Mouse (Mus musculus) CH12.LX (cell line): ENCODE measurements around the gene Atp8b3. TPM values are rescaled to one million over a fixed set of nuclear protein-coding genes. Genes with fewer than 3 reads are reported as not detected.
A peak's percentile ranks its signal among the peaks of the same experiment; 100 is the strongest.

Experiments
- DNase-seq: peaks from one replicate; pipeline ENCODE4 v3.0.0-alpha.2; 2013; ENCODE audit errors: extremely low read depth
- H3K27ac ChIP-seq: 2 replicates; pipeline ENCODE4 v1.5.1; 2012; ENCODE audit warnings: low read depth, mild to moderate bottlenecking, control low read depth, moderate library complexity; ENCODE audit not compliant: insufficient read depth
- H3K27me3 ChIP-seq: replicated peaks from 2 replicates; pipeline ENCODE3; 2012; ENCODE audit warnings: inconsistent platforms
- H3K36me3 ChIP-seq, 2 experiments: replicated peaks in 1 of 2; 2 replicates each; pipeline versions ENCODE3 to v1.6.1; 2012; ENCODE audit warnings: inconsistent platforms in 1 of 2, low read length in 1 of 2, mild to moderate bottlenecking in 1 of 2, mixed read lengths in 1 of 2, moderate library complexity in 1 of 2; ENCODE audit not compliant: control insufficient read depth in 1 of 2, insufficient read depth in 1 of 2
- H3K4me1 ChIP-seq, 2 experiments: 2 replicates each; pipeline ENCODE4 v1.6.1; 2012; ENCODE audit warnings: inconsistent platforms in 1 of 2, moderate library complexity in 1 of 2; ENCODE audit not compliant: insufficient read depth in 2 of 2, control insufficient read depth in 1 of 2
- H3K4me2 ChIP-seq: 2 replicates; pipeline ENCODE4 v1.6.1; 2012; ENCODE audit warnings: low read depth, mild to moderate bottlenecking, control low read depth; ENCODE audit not compliant: poor library complexity, insufficient read depth, severe bottlenecking
- H3K4me3 ChIP-seq, 3 experiments: fragments of 150-350 bp in 1 of 3; sonication (generic) in 1 of 3; replicated peaks in 1 of 3; 2 replicates each; pipeline versions ENCODE3 to v1.5.1; 2011 to 2012; ENCODE audit warnings: low read depth in 2 of 3, low read length in 2 of 3, mild to moderate bottlenecking in 2 of 3, moderate library complexity in 2 of 3, control low read depth in 1 of 3, improper control_type of control experiment in 1 of 3, inconsistent platforms in 1 of 3, mixed read lengths in 1 of 3; ENCODE audit not compliant: poor library complexity in 1 of 3
- H3K79me2 ChIP-seq: replicated peaks from 2 replicates; pipeline ENCODE4 v1.6.1; 2012; ENCODE audit warnings: mild to moderate bottlenecking, moderate library complexity; ENCODE audit not compliant: control insufficient read depth, poor library complexity, insufficient read depth, severe bottlenecking; ENCODE audit errors: extremely low read depth
- H3K9ac ChIP-seq: 2 replicates; pipeline ENCODE4 v1.6.1; 2012; ENCODE audit warnings: low read depth, mild to moderate bottlenecking, control low read depth, moderate library complexity; ENCODE audit not compliant: insufficient read depth
- H3K9me3 ChIP-seq: replicated peaks from 2 replicates; pipeline ENCODE3; 2012; ENCODE audit warnings: low read length, inconsistent platforms, mixed read lengths
- CHD1 ChIP-seq: IDR thresholded peaks from 2 replicates; pipeline ENCODE4 v1.6.1; 2012; ENCODE audit warnings: low read depth, low read length, improper control_type of control experiment, inconsistent platforms
- CHD2 ChIP-seq: IDR thresholded peaks from 2 replicates; pipeline ENCODE4 v1.6.1; 2011; ENCODE audit warnings: low read length, improper control_type of control experiment
- CTCF ChIP-seq, 2 experiments: IDR thresholded peaks in 1 of 2; conservative IDR thresholded peaks in 1 of 2; 2 replicates each; pipeline ENCODE4 v1.5.1; 2011 to 2012; ENCODE audit warnings: low read depth in 2 of 2, low read length in 2 of 2, improper control_type of control experiment in 1 of 2, inconsistent platforms in 1 of 2, mild to moderate bottlenecking in 1 of 2, moderate library complexity in 1 of 2
- E2F4 ChIP-seq: IDR thresholded peaks from 2 replicates; pipeline ENCODE4 v1.6.1; 2011; ENCODE audit warnings: low read depth, low read length, improper control_type of control experiment; ENCODE audit not compliant: insufficient replicate concordance
- EP300 ChIP-seq: IDR thresholded peaks from 2 replicates; pipeline ENCODE4 v1.6.1; 2011; ENCODE audit warnings: low read length, improper control_type of control experiment
- ETS1 ChIP-seq: conservative IDR thresholded peaks from 2 replicates; pipeline ENCODE4 v1.6.1; 2012; ENCODE audit warnings: low read depth, mild to moderate bottlenecking, inconsistent platforms, low read length, improper control_type of control experiment, moderate library complexity
- IRF4 ChIP-seq: IDR thresholded peaks from 2 replicates; pipeline ENCODE4 v1.6.1; 2014; ENCODE audit warnings: low read depth, mild to moderate bottlenecking, inconsistent platforms, low read length, improper control_type of control experiment
- JUND ChIP-seq: conservative IDR thresholded peaks from 2 replicates; pipeline ENCODE4 v1.6.1; 2011; ENCODE audit warnings: low read depth, low read length, improper control_type of control experiment
- MAZ ChIP-seq: IDR thresholded peaks from 2 replicates; pipeline ENCODE4 v1.6.1; 2012; ENCODE audit warnings: low read depth, mild to moderate bottlenecking, inconsistent platforms, low read length, improper control_type of control experiment, moderate library complexity
- MEF2A ChIP-seq: IDR thresholded peaks from 2 replicates; pipeline ENCODE4 v1.6.1; 2014; ENCODE audit warnings: low read depth, mild to moderate bottlenecking, inconsistent platforms, low read length, improper control_type of control experiment, borderline replicate concordance
- MXI1 ChIP-seq: IDR thresholded peaks from 2 replicates; pipeline ENCODE4 v1.6.1; 2011; ENCODE audit warnings: mild to moderate bottlenecking, low read depth, low read length, improper control_type of control experiment
- MYC ChIP-seq: IDR thresholded peaks from 2 replicates; pipeline ENCODE4 v1.6.1; 2011; ENCODE audit warnings: low read depth, mild to moderate bottlenecking, improper control_type of control experiment, low read length
- NRF1 ChIP-seq: IDR thresholded peaks from 2 replicates; pipeline ENCODE4 v1.6.1; 2014; ENCODE audit warnings: low read depth, mild to moderate bottlenecking, inconsistent platforms, low read length, improper control_type of control experiment, moderate library complexity
- RAD21 ChIP-seq: IDR thresholded peaks from 2 replicates; pipeline ENCODE4 v1.6.1; 2011; ENCODE audit warnings: low read depth, mild to moderate bottlenecking, low read length, improper control_type of control experiment, moderate library complexity
- RCOR1 ChIP-seq: conservative IDR thresholded peaks from 2 replicates; pipeline ENCODE4 v1.6.1; 2012; ENCODE audit warnings: low read depth, mild to moderate bottlenecking, inconsistent platforms, low read length, improper control_type of control experiment
- SIN3A ChIP-seq: IDR thresholded peaks from 2 replicates; pipeline ENCODE4 v1.6.1; 2012; ENCODE audit warnings: low read length, improper control_type of control experiment, inconsistent platforms
- TBP ChIP-seq: conservative IDR thresholded peaks from 2 replicates; pipeline ENCODE4 v1.6.1; 2011; ENCODE audit warnings: low read depth, low read length, improper control_type of control experiment
- TCF12 ChIP-seq: IDR thresholded peaks from 2 replicates; pipeline ENCODE4 v1.6.1; 2014; ENCODE audit warnings: low read depth, mild to moderate bottlenecking, inconsistent platforms, low read length, improper control_type of control experiment
- UBTF ChIP-seq: IDR thresholded peaks from 2 replicates; pipeline ENCODE4 v1.6.1; 2012; ENCODE audit warnings: low read depth, mild to moderate bottlenecking, inconsistent platforms, low read length, improper control_type of control experiment, moderate library complexity
- USF1 ChIP-seq: IDR thresholded peaks from 2 replicates; pipeline ENCODE4 v1.6.1; 2014; ENCODE audit warnings: low read depth, mild to moderate bottlenecking, inconsistent platforms, low read length, improper control_type of control experiment
- ZC3H11A ChIP-seq: IDR thresholded peaks from 2 replicates; pipeline ENCODE4 v1.6.1; 2012; ENCODE audit warnings: low read depth, mild to moderate bottlenecking, inconsistent platforms, low read length, improper control_type of control experiment
- ZKSCAN1 ChIP-seq: IDR thresholded peaks from 2 replicates; pipeline ENCODE4 v1.6.1; 2012; ENCODE audit warnings: low read depth, inconsistent platforms, low read length, improper control_type of control experiment, borderline replicate concordance
- ZNF384 ChIP-seq: IDR thresholded peaks from 2 replicates; pipeline ENCODE4 v1.6.1; 2012; ENCODE audit warnings: low read depth, low read length, improper control_type of control experiment, inconsistent platforms
- dilution Hi-C: fragments of 300-500 bp; cut with MboI; formaldehyde crosslinking; loops from 2 replicates; pipeline ENCODE4 v1.14.3; 2020; ENCODE audit warnings: low sequenced_read_pairs; ENCODE audit not compliant: extremely low pct_unique_long_range_greater_than_20kb, extremely low pct_ligation_motif_present
- in situ Hi-C: fragments of 300-500 bp; cut with MboI; formaldehyde crosslinking; loops from 3 replicates; pipeline ENCODE4 v1.14.3; 2019; ENCODE audit warnings: low sequenced_read_pairs, low pct_ligation_motif_present, low pct_unique_long_range_greater_than_20kb, mixed read lengths
- polyA plus RNA-seq: library from polyadenylated mRNA; unstranded; fragments of >175 nt; gene quantifications from 2 replicates; pipeline ENCODE4 v1.2.1, GENCODE M21; 2012; ENCODE audit warnings: low read depth; ENCODE audit not compliant: insufficient read length
- total RNA-seq, 2 experiments: library from RNA; depleted of rRNA; stranded (reverse); fragments of 300-350 nt in 1 of 2; fragments of >200 nt in 1 of 2; gene quantifications; 2 replicates each; pipeline ENCODE4 v1.2.3; 2012 to 2014

Gene Atp8b3
- total and polyA plus RNA-seq, 3 experiments: 0.08 to 0.27 (median 0.21) TPM

- no peak overlapping the region for H3K4me3 ChIP-seq
- H3K27me3 ChIP-seq: peaks cover 39% of the 10 kb centered on the region
- peak; percentile 92 for DNase-seq
- no peaks in the 10 kb centered on the region for H3K79me2 ChIP-seq
- no peaks in the 10 kb centered on the region for H3K36me3 ChIP-seq
- H3K9me3 ChIP-seq: no peaks in the 10 kb centered on the region
- peak overlapping the region; percentile 88 for H3K4me2 ChIP-seq
- dilution Hi-C loops (no loop called here), in situ Hi-C loops (no loop called here)
- TF ChIP-seq SIN3A (0 out of 2 replicates have a peak, but pooled peaks have one; percentile 10), TCF12 (peak; percentile 27; the same call in 1 of the 2 replicates), MXI1 (no peak), IRF4 (peak; percentile 50; the same call in 1 of the 2 replicates), RCOR1 (0 out of 2 replicates have a peak, but pooled peaks have one; percentile 11), RAD21 (no peak), EP300 (0 out of 2 replicates have a peak, but pooled peaks have one; percentile 28), MAZ (no peak), ETS1 (no peak), JUND (no peak), CTCF (conservative IDR thresholded peaks at IDR 0.05 in 1 of 2, IDR thresholded peaks at IDR 0.05 in 1 of 2; ENCODE audit: low read depth in 2 of 2, low read length in 2 of 2) (no peak), ZC3H11A (no peak), UBTF (no peak), MEF2A (peak; percentile 58; the same call in 1 of the 2 replicates), USF1 (no peak), ZKSCAN1 (no peak), NRF1 (no peak)
- peaks cover 15 to 29% of the 10 kb centered on the region in 2 experiments for H3K4me1 ChIP-seq
- H3K9ac ChIP-seq: no peak overlapping the region
- H3K27ac ChIP-seq: no peak overlapping the region
Observed at GRCm38 (mm10) chr10:80481002-80481401, 57.9 kb downstream of the Atp8b3 start.

DNA sequence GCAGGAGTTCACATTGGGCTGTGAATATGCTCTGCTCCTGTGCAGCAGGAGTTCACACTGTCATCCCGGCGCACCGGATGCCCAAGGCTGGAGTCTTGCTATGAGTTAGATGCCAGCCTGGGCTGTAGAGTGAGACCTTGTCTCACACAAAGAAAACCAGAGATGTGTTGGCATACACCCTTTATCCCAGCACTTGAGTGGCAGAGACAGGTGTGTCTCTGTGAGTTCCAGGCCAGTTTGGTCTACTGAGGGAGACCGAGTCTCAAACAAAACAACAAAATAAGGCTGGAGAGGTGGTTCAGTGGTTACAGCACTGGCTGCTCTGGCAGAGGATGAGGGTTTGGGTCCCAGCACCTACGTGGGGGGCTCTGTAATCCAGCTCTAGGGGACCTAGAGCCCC lies 60.4 kb downstream of the Atp8b3 start:
- in situ Hi-C loops (no loop called here), dilution Hi-C loops (no loop called here)
- H3K9me3 ChIP-seq: no peaks in the 10 kb centered on the region
- no peaks in the 10 kb centered on the region for H3K36me3 ChIP-seq
- no peak overlapping the region for H3K4me2 ChIP-seq
- H3K27ac ChIP-seq: no peak overlapping the region
- H3K9ac ChIP-seq: no peak overlapping the region
- no peak overlapping the region for H3K4me3 ChIP-seq
- no peak for DNase-seq
- no peaks in the 10 kb centered on the region for H3K79me2 ChIP-seq
- H3K27me3 ChIP-seq: peaks cover 27% of the 10 kb centered on the region
- H3K4me1 ChIP-seq: peaks cover 22 to 42% of the 10 kb centered on the region in 2 experiments
- TF ChIP-seq USF1 (no peak), TBP (no peak), MYC (no peak), E2F4 (no peak), CHD2 (no peak), ETS1 (no peak), RAD21 (no peak), ZNF384 (no peak), CHD1 (no peak)
